Mouse (Mus musculus): ENCODE results near the gene Gm5475.

GRCm38 (mm10) chr15:100402347-100402746, 19.6 kb upstream of the Gm5475 start:
- TF ChIP-seq CTCF (conservative IDR thresholded peaks at IDR 0.05; ENCODE audit: low read length) (no peak), POU5F1 (IDR thresholded peaks at IDR 0.05; ENCODE audit: borderline replicate concordance, low read length) (no peak), NANOG (IDR thresholded peaks at IDR 0.05; ENCODE audit: borderline replicate concordance, low read length) (no peak)

Data from E14TG2a.4 (cell line).